8 mouse cellular contexts compared by ENCODE assay signal in the genomic region with DNA sequence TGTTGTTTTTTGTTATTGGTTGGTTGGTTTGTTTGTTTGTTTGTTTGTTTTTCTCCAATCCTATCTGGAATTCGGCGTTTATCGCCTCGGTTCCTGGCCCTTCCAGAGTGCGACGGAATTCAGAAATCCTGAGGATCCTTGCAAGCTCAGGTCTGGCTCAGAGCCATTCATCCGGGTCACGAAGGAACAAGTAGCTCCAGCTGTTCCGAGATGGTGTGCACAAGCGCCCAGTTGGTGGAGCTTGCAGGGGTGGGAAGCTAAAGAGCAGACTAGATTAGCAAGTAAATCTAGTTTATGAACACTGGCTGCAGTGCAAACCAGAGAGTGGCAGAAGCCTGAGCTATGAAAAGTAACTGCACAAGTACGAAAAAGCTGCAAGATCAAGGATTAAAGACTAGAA. TPM values are rescaled to one million over a fixed set of nuclear protein-coding genes. Genes with fewer than 3 reads are reported as not detected.
A peak's percentile ranks its signal among the peaks of the same experiment; 100 is the strongest.
DNase-seq lines count a peak whose midpoint lies in the region; ATAC-seq and TF ChIP-seq lines count a peak whose summit lies in the region.

No protein-coding gene starts in this region.

- no peaks in the 10 kb centered on the region for H3K27me3 ChIP-seq in forebrain, embryonic 16.5 days (replicated peaks; ENCODE audit: control insufficient read depth, insufficient read depth, low read length)
- no peaks in the 10 kb centered on the region for H3K27me3 ChIP-seq in lung, postnatal 0 days (replicated peaks; ENCODE audit: insufficient read depth, low read length)

- peaks cover 20% of the 10 kb centered on the region for H3K4me1 ChIP-seq in forebrain, embryonic 16.5 days (replicated peaks; ENCODE audit: control insufficient read depth, insufficient read depth, low read length)
- 0 out of 2 replicates have a peak, but pooled peaks cover 3% of the 10 kb centered on the region for H3K4me1 ChIP-seq in lung, postnatal 0 days (ENCODE audit: insufficient read depth, low read depth, low read length)

- under 1% methylated on average over 11 of the region's 11 CpGs for WGBS in forebrain, embryonic 16.5 days
- WGBS in lung, postnatal 0 days = under 1% methylated on average over 11 of the region's 11 CpGs

- no peaks in the 10 kb centered on the region for H3K36me3 ChIP-seq in forebrain, embryonic 16.5 days (ENCODE audit: control insufficient read depth, insufficient read depth)
- H3K36me3 ChIP-seq in lung, postnatal 0 days (ENCODE audit: insufficient read depth, low read length) = no peaks in the 10 kb centered on the region

- H3K9ac ChIP-seq in forebrain, embryonic 16.5 days (replicated peaks; ENCODE audit: low read depth, low read length) = peak overlapping the region; percentile 47
- H3K9ac ChIP-seq in lung, postnatal 0 days (replicated peaks; ENCODE audit: low read depth) = no peak overlapping the region

- intact Hi-C loops in heart, postnatal 36 days (cut with DNase I) = loop anchor here (5.0 kb wide), 1 partner anchor 104 kb away; no protein-coding TSS in a partner anchor

- no peak for ATAC-seq in forebrain, embryonic 16.5 days
- peak; percentile 66 for ATAC-seq in lung, postnatal 0 days

- peak; percentile 83 for DNase-seq in Muller cell, postnatal 12 days (ENCODE audit: inconsistent ontology term)
- DNase-seq in cerebellum, adult 18-20 months = peak; percentile 58 to 61
- peak; percentile 85 to 90 for DNase-seq in heart, postnatal 36 days
- peak; percentile 65 to 69 for DNase-seq in layer of hippocampus, adult 8-10 months (ENCODE audit: low spot score in 2 of 2)
- DNase-seq in lung, postnatal 0 days (ENCODE audit: low spot score) = peak; percentile 94
- DNase-seq in right cerebral cortex, adult 18-20 months = peak; percentile 82
- no peak for DNase-seq in spleen, adult 12 weeks (ENCODE audit: low spot score)

- peak; percentile 8; the same call in 1 of the 2 replicates for TF ChIP-seq CTCF in lung, postnatal 0 days (IDR thresholded peaks at IDR 0.05)

- peak overlapping the region; percentile 49 for H3K4me3 ChIP-seq in forebrain, embryonic 16.5 days (replicated peaks; ENCODE audit: low read length)
- H3K4me3 ChIP-seq in lung, postnatal 0 days (ENCODE audit: low read depth, low read length) = peak overlapping the region; percentile 19

- H3K27ac ChIP-seq in forebrain, embryonic 16.5 days (ENCODE audit: low read length) = no peak overlapping the region
- peak overlapping the region; percentile 51; the same call in 1 of the 2 replicates for H3K27ac ChIP-seq in lung, postnatal 0 days (ENCODE audit: low read length)

- H3K4me2 ChIP-seq in forebrain, embryonic 16.5 days (ENCODE audit: low read length) = peak overlapping the region; percentile 57
- H3K4me2 ChIP-seq in lung, postnatal 0 days (replicated peaks; ENCODE audit: low read depth, low read length) = peak overlapping the region; percentile 42

- no peaks in the 10 kb centered on the region for H3K9me3 ChIP-seq in forebrain, embryonic 16.5 days (ENCODE audit: control insufficient read depth, low read length)
- no peaks in the 10 kb centered on the region for H3K9me3 ChIP-seq in lung, postnatal 0 days (ENCODE audit: low read length)

- TF ChIP-seq EP300 in lung, postnatal 0 days (IDR thresholded peaks at IDR 0.05) = 0 out of 2 replicates have a peak, but pooled peaks have one; percentile 13

RNA-seq across cellular contexts. Expression of gene Trim27, which starts 6.2 kb away (rescaled TPM):
- 89.7 and 96.6 TPM in 2 replicates for polyA plus RNA-seq in forebrain, embryonic 16.5 days (2015; fragmentation: Nextera tagmentation; extraction: Ambion mirVana)
- 10 to 100 TPM; 19.7 to 20.0 TPM for total RNA-seq in heart, postnatal 36 days (2021)
- total RNA-seq in layer of hippocampus, adult 8-10 months (2022) = 10 to 100 TPM; 37.2 to 44.2 (median 40.2) TPM
- 61.2 and 63.3 TPM in 2 replicates for polyA plus RNA-seq in lung, postnatal 0 days (2015; fragmentation: Nextera tagmentation; extraction: Ambion mirVana)

RNA-seq across cellular contexts. Expression of gene Olfr1368, which starts 27.4 kb away (rescaled TPM):
- not detected in 2 replicates for polyA plus RNA-seq in forebrain, embryonic 16.5 days (2015; fragmentation: Nextera tagmentation; extraction: Ambion mirVana)
- total RNA-seq in heart, postnatal 36 days (2021) = not detected
- not detected for total RNA-seq in layer of hippocampus, adult 8-10 months (2022)
- polyA plus RNA-seq in lung, postnatal 0 days (2015; fragmentation: Nextera tagmentation; extraction: Ambion mirVana) = not detected in 2 replicates

RNA-seq across cellular contexts. Expression of gene Olfr263, which starts 43.6 kb away (rescaled TPM):
- not detected in 2 replicates for polyA plus RNA-seq in forebrain, embryonic 16.5 days (2015; fragmentation: Nextera tagmentation; extraction: Ambion mirVana)
- total RNA-seq in heart, postnatal 36 days (2021) = not detected
- not detected for total RNA-seq in layer of hippocampus, adult 8-10 months (2022)
- polyA plus RNA-seq in lung, postnatal 0 days (2015; fragmentation: Nextera tagmentation; extraction: Ambion mirVana) = not detected in 2 replicates
